Mouse (Mus musculus): Measurements from ENCODE around the gene Rack1.

GRCm38 (mm10) chr11:48750428-48750827 lies 49.7 kb upstream of the Rack1 start:
- TF ChIP-seq CTCF (IDR thresholded peaks at IDR 0.05; ENCODE audit: borderline replicate concordance, insufficient read depth, low read depth, low read length), result no peak
- TF ChIP-seq POLR2A (IDR thresholded peaks at IDR 0.05; ENCODE audit: borderline replicate concordance, insufficient read depth, low read length), result no peak
